Mouse (Mus musculus) left cerebral cortex, adult 8-10 months (tissue): Measurements from ENCODE around the gene Sapcd2. TPM values are rescaled to one million over a fixed set of nuclear protein-coding genes. Genes with fewer than 3 reads are reported as not detected.
"Not testable (repeated sequence)": the region's sequence is repeated elsewhere in the genome, so short reads cannot be mapped to it uniquely, and the experiment has no call there.

ENCODE experiments used
- DNase-seq, 2 experiments: peaks; one replicate each; pipeline ENCODE4 v3.0.0; 2022; ENCODE audit warnings: low spot score in 2 of 2
- total RNA-seq, 4 experiments: library from RNA; stranded (reverse); gene quantifications; 2 replicates each; pipeline ENCODE4 v1.2.4; 2022

The Sapcd2 gene
- total RNA-seq, 4 experiments from 2014 or later: 1.7 to 3.8 (median 2.3) TPM

DNA sequence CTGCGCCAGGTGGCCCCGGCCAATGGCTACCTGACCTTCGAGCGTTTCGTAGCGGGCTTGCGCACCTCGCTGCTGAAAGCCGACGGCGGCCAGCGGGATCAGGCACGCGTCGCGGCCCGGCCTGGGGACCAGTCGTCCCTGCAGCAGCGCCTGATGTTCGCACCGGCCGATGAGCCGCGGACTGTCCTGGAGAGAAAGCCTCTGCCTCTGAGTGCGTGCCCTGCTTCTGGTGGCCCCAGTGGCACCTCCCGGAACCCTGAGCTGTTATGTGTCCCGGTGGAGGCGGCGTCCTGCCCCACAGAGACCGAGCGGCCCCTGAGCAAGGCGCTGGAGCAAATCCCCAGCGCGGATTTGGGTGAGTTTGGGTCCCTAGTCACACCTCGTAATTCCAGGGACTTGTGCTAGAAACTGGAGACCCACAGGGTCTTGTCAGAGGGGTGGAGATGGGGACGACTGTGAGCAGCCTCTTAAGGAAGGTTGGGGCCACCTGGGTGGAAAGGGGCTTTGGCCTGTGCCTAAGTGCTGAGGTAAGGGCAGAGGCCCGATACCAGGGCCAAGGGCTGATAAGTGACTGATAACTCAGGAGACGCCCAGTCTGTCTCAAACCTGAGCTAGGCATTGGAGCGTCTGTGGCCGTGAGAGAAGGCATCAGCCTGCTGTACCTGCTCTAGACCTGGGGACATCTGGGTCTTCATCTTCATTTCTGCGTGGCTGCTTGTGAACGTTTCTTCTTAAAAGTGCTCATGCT lies 697 bp downstream of the Sapcd2 start:
- no peak for DNase-seq

DNA sequence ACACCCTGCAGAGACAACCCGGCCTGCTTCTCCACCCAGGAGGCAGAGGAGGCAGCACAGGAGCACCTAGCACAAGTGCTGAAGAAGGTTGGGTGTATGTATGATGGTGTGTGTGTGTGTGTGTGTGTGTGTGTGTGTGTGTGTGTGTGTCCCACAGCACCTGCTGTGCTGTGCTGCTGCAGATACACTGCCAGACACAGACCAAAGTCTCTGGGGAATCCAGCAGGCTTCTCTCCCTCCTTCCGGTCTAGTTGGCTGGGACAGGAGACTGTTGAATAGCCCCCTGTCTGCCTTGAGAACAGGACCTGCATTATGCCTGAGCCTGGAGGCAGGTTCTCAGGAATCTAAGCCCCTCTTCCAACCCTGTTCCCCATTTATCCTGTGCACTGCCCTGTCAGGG lies 1.3 kb downstream of the Sapcd2 start:
- no peak for DNase-seq

GRCm38 (mm10) chr2:25376589-25376988 lies 4.5 kb downstream of the Sapcd2 start:
- no peak for DNase-seq

DNA sequence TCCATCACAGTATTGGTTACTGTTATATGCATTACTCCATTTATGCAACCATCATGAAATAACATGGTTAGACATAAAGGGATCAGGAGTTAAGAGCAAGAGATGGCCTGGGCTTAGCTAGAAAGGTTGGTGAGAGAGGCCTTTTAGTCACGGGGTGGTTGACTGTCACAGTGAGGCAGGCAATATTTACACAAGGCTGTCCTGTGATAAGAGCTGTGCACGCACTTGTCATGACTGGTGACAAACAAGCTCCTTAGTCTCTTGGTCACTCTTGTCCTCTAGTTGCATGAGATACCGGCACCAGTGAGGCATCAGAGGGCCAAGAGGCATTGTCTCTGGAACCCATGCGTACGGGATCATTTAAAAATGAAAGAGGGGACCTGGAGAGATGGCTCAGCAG lies 12.4 kb downstream of the Sapcd2 start:
- DNase-seq: no peak

GRCm38 (mm10) chr2:25391266-25391665 lies 19.1 kb downstream of the Sapcd2 start:
- no peak for DNase-seq

- peak in 1 of 2 experiments; percentile 62 for DNase-seq
Observed at GRCm38 (mm10) chr2:25394281-25395221, 22.4 kb downstream of the Sapcd2 start.

GRCm38 (mm10) chr2:25395721-25396596 lies 23.8 kb downstream of the Sapcd2 start, which contains the start of gene Entpd2:
Entpd2 (plus strand) TSS chr2:25395874.
- DNase-seq: no peak

GRCm38 (mm10) chr2:25396597-25396983 lies 24.5 kb downstream of the Sapcd2 start:
- DNase-seq: no peak

DNA sequence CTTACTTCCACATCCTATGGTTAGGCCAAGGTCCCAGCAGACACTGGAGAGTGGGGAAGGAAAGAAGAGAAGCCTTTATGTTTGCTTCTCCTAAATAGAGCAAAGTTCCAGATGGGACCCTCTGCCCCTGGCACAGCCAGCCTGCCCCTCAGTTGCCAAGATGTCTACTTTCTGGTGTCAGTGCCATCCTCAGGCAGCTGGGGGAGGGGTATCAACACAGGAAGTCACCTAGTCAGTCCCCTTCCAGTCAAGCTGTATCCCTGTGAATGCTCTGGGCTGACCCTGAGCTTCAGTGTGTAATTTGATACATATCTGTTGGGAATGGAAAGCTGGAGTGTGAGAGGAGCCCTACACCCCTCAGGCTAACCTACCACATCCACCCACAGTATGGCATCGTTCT lies 24.9 kb downstream of the Sapcd2 start:
- no peak for DNase-seq

DNA sequence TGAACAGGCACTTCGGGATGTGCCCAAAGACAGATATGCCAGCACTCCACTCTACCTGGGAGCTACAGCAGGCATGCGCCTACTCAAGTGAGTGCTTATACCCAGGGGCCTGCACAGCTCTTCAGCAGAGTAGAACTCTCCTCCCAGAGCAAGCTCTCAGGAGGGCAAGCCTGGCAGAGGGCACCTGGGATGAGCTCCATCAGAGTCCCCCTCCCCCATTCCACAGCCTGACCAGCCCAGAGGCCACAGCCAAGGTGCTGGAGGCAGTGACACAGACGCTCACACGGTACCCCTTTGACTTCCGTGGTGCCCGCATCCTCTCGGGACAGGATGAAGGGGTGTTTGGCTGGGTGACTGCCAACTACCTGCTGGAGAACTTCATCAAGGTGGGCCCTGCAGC lies 25.9 kb downstream of the Sapcd2 start:
- no peak for DNase-seq

DNA sequence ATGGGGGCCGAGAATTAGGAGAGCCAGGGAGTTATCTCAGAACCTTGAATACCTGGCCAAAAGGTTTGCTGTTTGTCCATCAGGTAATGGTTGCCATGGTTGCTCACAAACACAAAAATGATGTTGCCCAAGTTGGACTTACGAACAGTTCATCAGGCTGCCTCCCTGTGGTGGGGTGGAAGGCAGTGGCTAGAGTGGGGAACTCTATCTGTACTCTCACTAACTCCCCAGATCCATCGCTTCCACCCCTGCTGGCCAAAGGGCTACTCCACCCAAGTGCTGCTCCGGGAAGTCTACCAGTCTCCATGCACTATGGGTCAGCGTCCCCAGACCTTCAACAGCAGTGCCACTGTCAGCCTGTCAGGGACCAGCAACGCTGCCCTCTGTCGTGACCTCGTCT lies 26.9 kb downstream of the Sapcd2 start, which contains the start of gene Npdc1:
Gene Npdc1 (plus strand): TSS at position 301 of the 400 bp plus-strand sequence.
- no peak for DNase-seq

GRCm38 (mm10) chr2:25400291-25400690 lies 28.2 kb downstream of the Sapcd2 start:
- DNase-seq: no peak

DNA sequence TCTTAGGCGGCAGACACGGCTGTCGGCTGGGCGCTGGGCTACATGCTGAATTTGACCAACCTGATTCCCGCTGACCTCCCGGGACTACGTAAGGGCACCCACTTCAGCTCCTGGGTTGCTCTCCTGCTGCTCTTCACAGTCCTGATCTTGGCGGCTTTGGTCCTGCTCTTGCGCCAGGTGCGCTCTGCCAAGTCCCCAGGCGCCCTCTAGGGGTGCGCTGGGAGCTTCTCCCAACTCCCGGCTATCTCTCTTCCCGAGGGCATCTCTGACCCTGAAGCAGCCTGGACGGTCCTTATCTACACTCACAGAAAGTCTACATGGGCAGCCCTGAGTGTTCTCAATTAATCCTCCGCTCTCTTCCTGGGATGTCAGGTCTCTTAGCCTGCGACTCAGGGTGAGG lies 28.6 kb downstream of the Sapcd2 start:
- DNase-seq: no peak

DNA sequence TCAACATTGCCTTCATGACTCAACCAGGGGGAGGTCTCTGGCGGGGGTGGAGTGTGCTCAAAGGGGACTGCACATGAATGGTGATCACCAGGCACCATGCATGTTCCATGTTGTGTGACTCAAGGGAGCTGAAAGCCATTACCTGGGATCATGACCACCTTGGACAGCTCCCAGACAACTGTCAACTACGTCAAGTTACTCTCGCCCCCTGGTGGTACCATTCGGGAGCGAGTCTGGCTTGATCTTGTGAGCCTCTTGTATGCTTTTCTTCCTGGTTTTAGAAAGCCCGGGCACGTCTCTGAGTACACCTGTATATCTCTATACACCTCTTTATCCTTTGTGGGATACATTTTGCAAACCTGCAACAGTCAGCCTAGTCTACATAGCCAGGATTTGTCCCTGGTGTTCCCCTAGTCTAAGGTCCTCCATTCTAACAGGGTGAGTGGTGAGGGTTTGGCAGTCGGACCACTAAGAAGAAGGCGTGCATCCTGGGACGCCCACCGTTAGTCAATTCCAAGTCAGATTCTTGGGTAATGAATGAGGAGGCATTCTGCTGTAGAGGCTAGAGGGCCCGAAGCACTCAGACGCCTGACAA lies 30.4 kb downstream of the Sapcd2 start:
- peak; percentile 67 to 69 for DNase-seq

DNA sequence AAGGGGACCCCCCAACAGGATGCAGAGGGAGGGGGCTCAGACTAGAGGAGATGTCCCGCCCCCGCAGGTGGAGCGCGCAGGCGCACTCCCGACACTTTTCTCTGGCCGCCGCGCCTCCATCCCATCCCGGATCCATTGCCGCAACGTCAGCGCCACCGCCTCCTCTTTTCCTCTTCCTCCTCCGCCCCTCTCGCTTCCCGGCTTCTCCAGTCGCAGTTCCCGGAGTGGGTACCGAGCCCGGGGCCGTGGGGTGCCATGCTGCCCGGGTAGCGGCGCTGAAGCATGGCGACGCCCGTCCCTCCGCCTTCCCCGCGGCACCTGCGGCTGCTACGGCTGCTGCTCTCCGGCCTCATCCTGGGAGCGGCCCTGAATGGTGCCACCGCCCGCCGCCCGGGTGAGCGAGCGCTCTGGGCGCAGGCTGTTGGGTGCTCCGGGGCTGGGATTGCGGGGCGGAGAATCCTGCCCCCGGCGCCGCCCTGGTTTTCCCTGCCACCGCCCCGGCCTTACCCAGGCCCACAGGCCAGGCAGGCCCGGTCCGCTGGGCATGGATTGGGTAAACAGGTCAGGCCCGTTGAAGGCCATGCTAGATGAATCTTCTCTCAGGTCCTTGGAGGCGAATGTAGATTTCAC lies 31.0 kb downstream of the Sapcd2 start:
- DNase-seq: peak; percentile 86 to 92

- no peak for DNase-seq
Observed at GRCm38 (mm10) chr2:25403994-25404393, 31.9 kb downstream of the Sapcd2 start.

DNA sequence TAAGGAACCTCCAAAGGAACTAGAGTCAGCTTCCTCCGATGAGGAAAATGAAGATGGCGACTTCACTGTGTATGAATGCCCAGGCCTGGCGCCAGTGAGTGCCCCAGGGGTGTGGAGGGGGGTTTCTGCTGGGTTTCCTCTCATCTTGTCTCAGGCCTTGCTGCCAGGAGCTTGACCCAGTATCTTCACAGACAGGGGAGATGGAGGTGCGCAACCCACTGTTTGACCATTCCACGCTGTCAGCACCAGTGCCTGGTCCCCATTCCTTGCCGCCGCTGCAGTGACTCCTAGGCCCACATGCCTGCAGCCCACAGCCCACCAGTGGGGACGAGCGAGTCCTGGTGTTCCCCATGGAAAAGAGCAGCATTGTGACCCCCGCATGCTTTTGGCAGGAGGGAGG lies 36.8 kb downstream of the Sapcd2 start:
- no peak for DNase-seq

DNA sequence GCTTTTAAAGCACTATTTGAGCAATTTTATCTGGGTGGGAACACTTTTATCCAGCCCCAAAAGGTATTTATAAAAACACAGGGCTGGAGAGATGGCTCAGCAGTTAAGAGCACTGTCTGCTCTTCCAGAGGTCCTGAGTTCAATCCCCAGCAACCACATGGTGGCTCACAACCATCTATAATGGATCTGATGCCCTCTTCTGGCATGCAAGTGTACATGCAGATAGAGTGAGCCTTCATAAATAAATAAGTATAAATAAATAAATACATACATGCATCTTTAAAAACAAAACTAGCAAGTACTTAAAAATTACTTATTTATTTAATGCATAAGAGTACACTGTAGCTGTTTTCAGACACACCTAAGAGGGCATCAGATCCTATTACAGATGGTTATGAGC lies 41.3 kb downstream of the Sapcd2 start:
- not testable (repeated sequence) for DNase-seq

DNA sequence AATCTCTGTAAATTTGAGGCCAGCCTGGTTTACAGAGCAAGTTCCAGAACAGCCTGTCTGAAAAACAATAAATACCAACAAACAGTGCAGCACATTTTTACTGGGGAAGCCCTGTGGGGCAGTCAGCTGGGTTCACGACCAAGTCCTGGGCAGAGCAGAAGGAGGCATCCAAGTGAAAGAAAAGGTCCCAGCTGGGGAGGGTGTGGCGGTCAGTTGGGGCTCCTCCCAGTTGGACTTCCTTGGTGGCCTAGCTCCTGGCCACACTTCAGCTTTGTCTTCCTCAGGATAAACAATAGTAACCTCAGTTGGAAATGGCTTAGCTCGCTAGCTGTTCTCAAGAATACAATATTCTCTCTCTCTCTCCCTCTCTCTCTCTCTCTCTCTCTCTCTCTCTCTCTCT lies 45.3 kb downstream of the Sapcd2 start:
- DNase-seq: no peak

DNA sequence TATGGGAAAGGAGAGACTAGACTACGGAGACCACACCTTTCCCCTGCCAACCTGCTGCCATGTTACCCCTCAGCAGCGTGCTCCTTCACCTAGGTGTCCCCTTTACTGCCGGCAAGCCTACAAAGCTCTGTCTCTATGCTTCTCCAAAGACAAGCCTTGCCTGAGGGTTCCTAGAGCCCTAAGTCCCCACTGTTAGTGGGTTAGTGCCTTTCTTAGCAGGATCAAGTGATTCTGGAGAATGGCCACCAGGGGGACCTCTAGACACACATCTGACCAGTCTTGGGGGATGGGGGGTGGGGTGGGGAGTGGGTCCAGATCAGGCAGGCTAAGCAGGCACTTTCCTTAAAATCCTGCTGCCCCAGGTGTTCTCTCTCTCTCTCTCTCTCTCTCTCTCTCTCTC lies 49.8 kb downstream of the Sapcd2 start:
- no peak for DNase-seq
